30 mouse cellular contexts compared by ENCODE assay signal in the genomic region with DNA sequence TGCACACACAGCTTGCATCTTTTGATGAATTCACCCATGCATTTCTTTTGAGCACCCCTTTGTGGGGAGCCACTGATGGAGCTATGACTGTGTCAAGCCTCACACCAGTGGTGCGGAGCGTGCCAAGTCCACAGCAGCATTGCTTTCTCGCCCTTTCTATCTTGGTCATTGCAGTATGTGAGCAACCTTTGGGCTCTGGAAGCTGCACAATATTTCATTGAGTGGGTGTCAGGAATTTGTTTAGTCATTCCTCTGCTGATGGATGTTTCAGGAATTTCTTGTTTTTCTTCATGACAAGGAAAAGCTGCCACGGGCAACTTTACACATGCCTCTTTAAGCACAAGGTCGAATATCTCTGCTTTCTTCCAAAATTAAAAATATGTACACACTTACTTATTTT. TPM values are rescaled to one million over a fixed set of nuclear protein-coding genes. Genes with fewer than 3 reads are reported as not detected.
DNase-seq lines count a peak whose midpoint lies in the region; ATAC-seq and TF ChIP-seq lines count a peak whose summit lies in the region.
"Had no signal": no experiment of that assay in that cellular context is flagged by ENCODE, and none has a peak within 500 bp of the region (broad histone marks: within the 10 kb centered on the region; RNA-seq: fewer than 3 reads in every experiment).

No protein-coding gene starts in this region.

- H3K36me3 ChIP-seq in heart, embryonic 10.5 days, result no peaks in the 10 kb centered on the region
- no peaks in the 10 kb centered on the region for H3K36me3 ChIP-seq in lung, postnatal 0 days (ENCODE audit: insufficient read depth, low read length)
- H3K36me3 ChIP-seq: forebrain, embryonic 12.5 days; heart, embryonic 12.5 days; hindbrain, embryonic 13.5 days; limb, embryonic 12.5 days; midbrain, embryonic 10.5 days; midbrain, embryonic 15.5 days; neural tube, embryonic 15.5 days; stomach, embryonic 15.5 days had no signal

- no peak overlapping the region for H3K9ac ChIP-seq in lung, postnatal 0 days (replicated peaks; ENCODE audit: low read depth)
- H3K9ac ChIP-seq: forebrain, embryonic 12.5 days; heart, embryonic 12.5 days; hindbrain, embryonic 13.5 days; limb, embryonic 12.5 days; liver, postnatal 0 days; midbrain, embryonic 15.5 days; neural tube, embryonic 15.5 days; stomach, embryonic 15.5 days had no signal

- H3K4me1 ChIP-seq in heart, embryonic 10.5 days, result no peaks in the 10 kb centered on the region
- H3K4me1 ChIP-seq in lung, postnatal 0 days (ENCODE audit: insufficient read depth, low read depth, low read length), result no peaks in the 10 kb centered on the region
- no peaks in the 10 kb centered on the region for H3K4me1 ChIP-seq in cerebellum, adult 2 months (ENCODE audit: control insufficient read depth, insufficient read depth, low read length)
- H3K4me1 ChIP-seq: forebrain, embryonic 12.5 days; heart, embryonic 12.5 days; midbrain, embryonic 10.5 days; midbrain, embryonic 15.5 days; stomach, embryonic 15.5 days had no signal

- H3K9me3 ChIP-seq in heart, embryonic 10.5 days, result no peaks in the 10 kb centered on the region
- H3K9me3 ChIP-seq in lung, postnatal 0 days (ENCODE audit: low read length), result no peaks in the 10 kb centered on the region
- H3K9me3 ChIP-seq: forebrain, embryonic 12.5 days; heart, embryonic 12.5 days; hindbrain, embryonic 13.5 days; limb, embryonic 12.5 days; midbrain, embryonic 10.5 days; midbrain, embryonic 15.5 days; neural tube, embryonic 15.5 days; stomach, embryonic 15.5 days had no signal

- TF ChIP-seq CTCF in lung, postnatal 0 days (IDR thresholded peaks at IDR 0.05), result no peak
- no peak for TF ChIP-seq CTCF in cerebellum, adult 2 months (IDR thresholded peaks at IDR 0.05; ENCODE audit: borderline replicate concordance, insufficient read depth, low read depth, low read length)

- no peak overlapping the region for H3K4me2 ChIP-seq in lung, postnatal 0 days (replicated peaks; ENCODE audit: low read depth, low read length)
- H3K4me2 ChIP-seq: forebrain, embryonic 12.5 days; heart, embryonic 12.5 days; hindbrain, embryonic 13.5 days; limb, embryonic 12.5 days; liver, embryonic 11.5 days; midbrain, embryonic 15.5 days; neural tube, embryonic 15.5 days; stomach, embryonic 15.5 days had no signal

- no peaks in the 10 kb centered on the region for H3K27me3 ChIP-seq in heart, embryonic 10.5 days (ENCODE audit: insufficient read depth, poor library complexity, severe bottlenecking)
- H3K27me3 ChIP-seq in lung, postnatal 0 days (replicated peaks; ENCODE audit: insufficient read depth, low read length), result no peaks in the 10 kb centered on the region
- H3K27me3 ChIP-seq in cerebellum, adult 2 months (ENCODE audit: control insufficient read depth, insufficient read depth, low read length), result no peaks in the 10 kb centered on the region; the same call in 1 of the 2 replicates
- H3K27me3 ChIP-seq: forebrain, embryonic 12.5 days; heart, embryonic 12.5 days; hindbrain, embryonic 13.5 days; limb, embryonic 12.5 days; midbrain, embryonic 15.5 days; neural tube, embryonic 15.5 days; stomach, embryonic 15.5 days had no signal

- no peak; the same call in 1 of the 2 replicates for TF ChIP-seq EP300 in lung, postnatal 0 days (IDR thresholded peaks at IDR 0.05)

- DNase-seq in heart, adult 11 months, result peak; percentile 51
- no peak for DNase-seq in heart, embryonic 10.5 days (ENCODE audit: low spot score)
- peak; percentile 56 for DNase-seq in lung, postnatal 0 days (ENCODE audit: low spot score)
- no peak for DNase-seq in lung, adult 18-20 months
- peak; percentile 39 for DNase-seq in fat pad, adult 2 months (ENCODE audit: extremely low read depth, low read depth, low spot score)
- DNase-seq in cerebellum, adult 2 months, result no peak
- no peak for DNase-seq in spleen, postnatal 4 days (ENCODE audit: low spot score in 2 of 2)
- DNase-seq: adrenal gland, adult 2 months; cerebellum, adult 8-10 months; gastrocnemius, postnatal 25 days; heart, adult 18-20 months; heart, postnatal 4 days; kidney, adult 9 months; kidney, postnatal 10 days; liver, postnatal 0 days; thymus, postnatal 14 days had no signal

- no peak overlapping the region for H3K4me3 ChIP-seq in heart, embryonic 10.5 days
- no peak overlapping the region for H3K4me3 ChIP-seq in lung, postnatal 0 days (ENCODE audit: low read depth, low read length)
- H3K4me3 ChIP-seq in cerebellum, adult 2 months (replicated peaks; ENCODE audit: insufficient read depth, low read depth, low read length), result no peak overlapping the region
- H3K4me3 ChIP-seq: forebrain, embryonic 12.5 days; heart, embryonic 12.5 days; hindbrain, embryonic 13.5 days; limb, embryonic 12.5 days; midbrain, embryonic 10.5 days; midbrain, embryonic 15.5 days; neural tube, embryonic 15.5 days; stomach, embryonic 15.5 days had no signal

- ATAC-seq in lung, postnatal 0 days, result peak; percentile 54
- ATAC-seq: activated CD4-positive, CD25-positive, alpha-beta regulatory T cell, adult 4 months; intestine, embryonic 16.5 days; liver, postnatal 0 days; midbrain, embryonic 15.5 days had no signal

- H3K27ac ChIP-seq in heart, embryonic 10.5 days, result no peak overlapping the region
- H3K27ac ChIP-seq in lung, postnatal 0 days (ENCODE audit: low read length), result no peak overlapping the region
- no peak overlapping the region for H3K27ac ChIP-seq in cerebellum, adult 2 months (ENCODE audit: insufficient read depth, low read length)
- H3K27ac ChIP-seq: forebrain, embryonic 12.5 days; hindbrain, embryonic 13.5 days; limb, embryonic 12.5 days; midbrain, embryonic 10.5 days; midbrain, embryonic 15.5 days; neural tube, embryonic 15.5 days; stomach, embryonic 15.5 days had no signal

- 80% methylated on average over 5 of the region's 5 CpGs for WGBS in heart, embryonic 10.5 days
- WGBS in lung, postnatal 0 days, result 61% methylated on average over 5 of the region's 5 CpGs
- 65% methylated on average over 5 of the region's 5 CpGs for WGBS in cerebellum, adult 2 months

- TF ChIP-seq POLR2A in cerebellum, adult 2 months (IDR thresholded peaks at IDR 0.05; ENCODE audit: borderline replicate concordance, insufficient read depth, low read length), result no peak

RNA-seq across cellular contexts. Expression of a gene that starts 3.9 kb away (rescaled TPM):
- polyA plus RNA-seq in heart, embryonic 10.5 days (2016; fragmentation: Nextera tagmentation; extraction: Ambion mirVana), result not detected in 2 replicates
- polyA plus RNA-seq in lung, postnatal 0 days (2015; fragmentation: Nextera tagmentation; extraction: Ambion mirVana), result not detected in 2 replicates
- not detected in 2 replicates for polyA plus RNA-seq in cerebellum, adult 2 months (2012; rRNA removed)
- polyA plus RNA-seq: activated CD4-positive, CD25-positive, alpha-beta regulatory T cell, adult 4 months; adrenal gland, adult 2 months; forebrain, embryonic 12.5 days; heart, embryonic 12.5 days; heart, postnatal 0 days; hindbrain, embryonic 13.5 days; liver, embryonic 11.5 days; liver, postnatal 0 days; midbrain, embryonic 10.5 days; midbrain, embryonic 15.5 days; neural tube, embryonic 15.5 days; small intestine, adult 2 months had no signal

RNA-seq across cellular contexts. Expression of a gene that starts 30.8 kb away (rescaled TPM):
- polyA plus RNA-seq in heart, embryonic 10.5 days (2016; fragmentation: Nextera tagmentation; extraction: Ambion mirVana), result not detected in 2 replicates
- not detected in 2 replicates for polyA plus RNA-seq in lung, postnatal 0 days (2015; fragmentation: Nextera tagmentation; extraction: Ambion mirVana)
- 0.27 and 0.33 TPM in 2 replicates for polyA plus RNA-seq in cerebellum, adult 2 months (2012; rRNA removed)
- polyA plus RNA-seq: activated CD4-positive, CD25-positive, alpha-beta regulatory T cell, adult 4 months; heart, embryonic 12.5 days; heart, postnatal 0 days; intestine, embryonic 16.5 days; large intestine, adult 2 months; liver, embryonic 11.5 days; liver, postnatal 0 days; midbrain, embryonic 10.5 days; small intestine, adult 2 months; stomach, embryonic 15.5 days had no signal

RNA-seq across cellular contexts. Expression of a gene that starts 58.3 kb away (rescaled TPM):
- 0.68 and 0.76 TPM in 2 replicates for polyA plus RNA-seq in heart, embryonic 10.5 days (2016; fragmentation: Nextera tagmentation; extraction: Ambion mirVana)
- polyA plus RNA-seq in lung, postnatal 0 days (2015; fragmentation: Nextera tagmentation; extraction: Ambion mirVana), result 0.36 and 0.41 TPM in 2 replicates
- polyA plus RNA-seq in cerebellum, adult 2 months (2012; rRNA removed), result 154 and 167 TPM in 2 replicates
- polyA plus RNA-seq: activated CD4-positive, CD25-positive, alpha-beta regulatory T cell, adult 4 months had no signal

Comparison
In these comparisons a context has a peak if more than half of its experiments do, and no peak if none do; other contexts are left out.
1. DNase-seq: peak in heart, adult 11 months (single experiment), lung, postnatal 0 days (single experiment) and fat pad, adult 2 months (single experiment); none in heart, embryonic 10.5 days (single experiment), lung, adult 18-20 months (0 of 2), cerebellum, adult 2 months (0 of 2) and spleen, postnatal 4 days (0 of 2).
2. RNA of a gene that starts 58.3 kb away (polyA plus RNA-seq): 154 to 167 TPM in cerebellum, adult 2 months; 0.68 to 0.76 TPM in heart, embryonic 10.5 days and 0.36 to 0.41 TPM in lung, postnatal 0 days; every median in the first group is over 10 times any median in the second.